Mouse (Mus musculus) liver, postnatal 0 days (tissue): Measurements from ENCODE around the gene Hspa1a. TPM values are rescaled to one million over a fixed set of nuclear protein-coding genes. Genes with fewer than 3 reads are reported as not detected.
"Not testable (repeated sequence)": the region's sequence is repeated elsewhere in the genome, so short reads cannot be mapped to it uniquely, and the experiment has no call there.

ENCODE experiments used
- ATAC-seq: fragments of 200-750 bp; cut with Nextera tagmentation; 2 replicates; pipeline ENCODE4 v1.8.0; 2017; ENCODE audit warnings: mild to moderate bottlenecking, moderate library complexity
- DNase-seq: peaks from one replicate; pipeline ENCODE4 v3.0.0-alpha.2; 2016
- H3K27ac ChIP-seq: fragments of 300-500 bp; sonication (generic); 2 replicates; pipeline ENCODE4 v1.5.1; 2014; ENCODE audit warnings: antibody characterized with exemption, moderate library complexity, mild to moderate bottlenecking, low read depth
- H3K27me3 ChIP-seq: fragments of 300-500 bp; sonication (generic); 2 replicates; pipeline ENCODE4 v1.6.1; 2014; ENCODE audit warnings: low read length, control low read depth, mixed read lengths; ENCODE audit not compliant: insufficient read depth
- H3K36me3 ChIP-seq: fragments of 300-500 bp; sonication (generic); replicated peaks from 2 replicates; pipeline ENCODE4 v1.6.1; 2014; ENCODE audit warnings: mild to moderate bottlenecking, control low read depth, low read length, moderate library complexity, mixed read lengths; ENCODE audit not compliant: insufficient read depth
- H3K4me1 ChIP-seq: fragments of 300-500 bp; sonication (generic); 2 replicates; pipeline ENCODE4 v1.6.1; 2014; ENCODE audit warnings: antibody characterized with exemption, mild to moderate bottlenecking, control low read depth; ENCODE audit not compliant: insufficient read depth
- H3K4me2 ChIP-seq: fragments of 300-500 bp; sonication (generic); 2 replicates; pipeline ENCODE4 v1.6.1; 2014; ENCODE audit warnings: low read depth, mild to moderate bottlenecking, low read length, moderate library complexity, mixed read lengths
- H3K4me3 ChIP-seq: fragments of 300-500 bp; sonication (generic); 2 replicates; pipeline ENCODE4 v1.5.1; 2014; ENCODE audit warnings: low read depth, low read length
- H3K9ac ChIP-seq: fragments of 300-500 bp; sonication (generic); replicated peaks from 2 replicates; pipeline ENCODE4 v1.6.1; 2014; ENCODE audit warnings: mild to moderate bottlenecking, moderate library complexity
- H3K9me3 ChIP-seq: fragments of 300-500 bp; sonication (generic); 2 replicates; pipeline ENCODE4 v1.6.1; 2016; ENCODE audit warnings: mild to moderate bottlenecking, control low read depth, low read length, mixed read lengths
- CTCF ChIP-seq: sonication (generic); IDR thresholded peaks from 2 replicates; pipeline ENCODE4 v1.5.1; 2016; ENCODE audit warnings: antibody characterized with exemption, low read depth
- EP300 ChIP-seq: IDR thresholded peaks from 2 replicates; pipeline ENCODE4 v1.6.1; 2016; ENCODE audit warnings: antibody characterized with exemption, low read depth, mild to moderate bottlenecking
- whole genome bisulfite sequencing: fragments of 180-500 bp; shearing (Covaris S2); extraction: QIAGEN DNeasy Blood & Tissue Kit; methylation state at CpG from one replicate; pipeline ENCODE4 v1.1.7; 2014; ENCODE audit not compliant: insufficient replicate concordance; 5-methylcytosine and 5-hydroxymethylcytosine counted together
- polyA plus RNA-seq: library from polyadenylated mRNA; unstranded; fragments of >200 nt; fragmentation: Nextera tagmentation; extraction: Ambion mirVana; gene quantifications from 2 replicates; pipeline ENCODE4 v1.2.1, GENCODE M21; 2015

Hspa1a gene
- polyA plus RNA-seq, 1 experiment from 2014 or later, result 0.59 TPM

GRCm38 (mm10) chr17:34951636-34952377, 20.1 kb downstream of the Hspa1a start:
- H3K4me1 ChIP-seq, result peaks cover 8% of the 10 kb centered on the region
- H3K4me2 ChIP-seq, result peak overlapping the region; percentile 93
- ATAC-seq, result peak; percentile 30
- peaks cover 4% of the 10 kb centered on the region; the same call in 1 of the 2 replicates for H3K27me3 ChIP-seq
- peak overlapping the region; percentile 93 for H3K4me3 ChIP-seq
- peak overlapping the region; percentile 74 for H3K27ac ChIP-seq
- no peaks in the 10 kb centered on the region for H3K9me3 ChIP-seq
- TF ChIP-seq EP300 (no peak), CTCF (no peak)
- H3K36me3 ChIP-seq, result peaks cover 5% of the 10 kb centered on the region; the same call in 1 of the 2 replicates
- H3K9ac ChIP-seq, result peak overlapping the region; percentile 87
- under 1% methylated on average over 29 of the region's 29 CpGs for whole genome bisulfite sequencing
- DNase-seq, result no peak

DNA sequence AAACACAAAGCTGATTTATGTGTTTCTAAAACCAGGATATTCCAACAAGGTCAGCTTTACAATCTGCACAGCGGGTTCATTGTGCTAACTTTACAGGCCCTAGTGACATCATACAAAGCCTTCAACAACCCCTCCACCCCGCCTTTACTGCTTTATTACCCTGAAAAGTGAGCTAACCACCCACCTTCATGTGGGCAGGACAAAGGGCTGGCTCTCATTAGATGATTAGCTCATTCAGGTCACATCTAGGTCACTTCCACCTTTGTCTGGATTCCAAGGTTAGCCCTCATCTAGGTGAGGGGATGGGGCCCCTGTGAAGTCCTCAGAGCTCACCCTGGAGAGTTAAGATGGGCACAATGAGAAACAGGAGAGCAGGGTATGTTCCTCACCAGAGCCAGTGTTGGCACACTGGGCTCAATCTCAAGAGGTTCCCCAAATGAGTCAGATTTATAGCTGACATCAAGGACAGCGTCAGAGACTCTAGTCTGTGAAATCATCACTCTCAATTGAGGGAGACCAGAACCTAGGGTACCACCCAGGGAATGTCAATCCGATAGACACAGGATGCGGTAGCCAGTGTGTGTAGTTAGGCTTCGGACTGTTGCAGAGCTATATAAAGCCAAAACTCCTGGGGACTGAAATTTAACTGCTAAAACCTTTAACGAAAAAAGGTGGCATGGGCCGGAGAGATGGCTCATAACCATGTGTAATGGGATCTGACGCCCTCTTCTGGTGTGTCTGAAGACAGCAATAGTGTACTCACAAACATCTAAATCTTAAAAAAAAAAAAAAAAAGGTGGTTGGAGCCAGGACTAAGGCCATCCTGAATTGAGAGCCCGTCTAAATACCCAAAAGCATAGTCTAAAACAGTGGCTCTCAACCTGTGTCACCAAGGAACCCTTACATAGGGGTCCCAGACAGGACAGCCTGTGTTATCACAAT, 21.2 kb downstream of the Hspa1a start:
- no peaks in the 10 kb centered on the region for H3K9me3 ChIP-seq
- H3K36me3 ChIP-seq, result peaks cover 5% of the 10 kb centered on the region; the same call in 1 of the 2 replicates
- H3K4me2 ChIP-seq, result peak overlapping the region; percentile 93
- H3K27ac ChIP-seq, result peak overlapping the region; percentile 74
- peak overlapping the region; percentile 93 for H3K4me3 ChIP-seq
- DNase-seq (no peak), ATAC-seq (no peak)
- peak overlapping the region; percentile 87 for H3K9ac ChIP-seq
- peaks cover 8% of the 10 kb centered on the region for H3K4me1 ChIP-seq
- TF ChIP-seq EP300, result no peak
- peak; percentile 22; the same call in 1 of the 2 replicates for TF ChIP-seq CTCF
- 0 out of 2 replicates have a peak, but pooled peaks cover under 1% of the 10 kb centered on the region for H3K27me3 ChIP-seq
- 24% methylated on average over 10 of the region's 10 CpGs for WGBS

- H3K9ac ChIP-seq, result no peak overlapping the region
- no peak overlapping the region for H3K4me3 ChIP-seq
- WGBS, result 47% methylated on average over 4 of the region's 4 CpGs
- TF ChIP-seq CTCF (no peak), EP300 (no peak)
- H3K4me1 ChIP-seq, result peaks cover 8% of the 10 kb centered on the region
- DNase-seq (no peak), ATAC-seq (no peak)
- H3K27ac ChIP-seq, result 0 out of 2 replicates have a peak overlapping the region, but pooled peaks have one; percentile 37
- peaks cover 5% of the 10 kb centered on the region; the same call in 1 of the 2 replicates for H3K36me3 ChIP-seq
- H3K27me3 ChIP-seq, result no peaks in the 10 kb centered on the region
- H3K9me3 ChIP-seq, result no peaks in the 10 kb centered on the region
- no peak overlapping the region for H3K4me2 ChIP-seq
Measured at GRCm38 (mm10) chr17:34949553-34949969, 22.4 kb downstream of the Hspa1a start.

GRCm38 (mm10) chr17:34948721-34949552, 23.0 kb downstream of the Hspa1a start:
- H3K36me3 ChIP-seq, H3K9ac ChIP-seq, H3K27me3 ChIP-seq, ATAC-seq, H3K4me2 ChIP-seq, H3K4me1 ChIP-seq, H3K4me3 ChIP-seq, DNase-seq, H3K9me3 ChIP-seq: not testable (repeated sequence)
- 0 out of 2 replicates have a peak overlapping the region, but pooled peaks have one; percentile 37 for H3K27ac ChIP-seq
- 59% methylated on average over 8 of the region's 9 CpGs for WGBS

DNA sequence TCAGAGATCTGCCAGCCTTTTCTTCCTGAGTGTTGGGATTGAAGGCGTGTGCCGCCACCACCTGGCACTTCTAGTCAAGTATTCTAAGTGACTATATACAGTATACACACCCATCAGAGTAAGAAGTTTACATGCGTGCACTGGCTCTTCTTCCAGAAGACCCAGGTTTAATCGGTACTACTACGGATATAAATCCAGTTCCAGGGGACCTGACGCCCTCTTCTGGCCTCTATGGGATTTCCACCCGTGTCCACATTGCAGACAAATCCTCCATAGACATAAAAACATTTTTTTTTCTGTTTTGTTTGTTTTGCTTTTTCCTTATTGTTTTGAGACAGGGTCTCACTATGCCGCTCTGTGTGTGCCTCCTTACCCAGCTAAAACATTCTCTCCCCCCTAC, 24.4 kb downstream of the Hspa1a start:
- TF ChIP-seq CTCF (peak; percentile 71), EP300 (no peak)
- no peak overlapping the region for H3K27ac ChIP-seq
- no peak overlapping the region for H3K4me3 ChIP-seq
- DNase-seq (peak; percentile 62), ATAC-seq (peak; percentile 8; the same call in 1 of the 2 replicates)
- H3K9ac ChIP-seq, result no peak overlapping the region
- no peaks in the 10 kb centered on the region for H3K9me3 ChIP-seq
- no peaks in the 10 kb centered on the region for H3K27me3 ChIP-seq
- WGBS, result 24% methylated on average over 8 of the region's 8 CpGs
- peaks cover 8% of the 10 kb centered on the region for H3K4me1 ChIP-seq
- no peak overlapping the region for H3K4me2 ChIP-seq
- peaks cover 5% of the 10 kb centered on the region; the same call in 1 of the 2 replicates for H3K36me3 ChIP-seq
